Mouse (Mus musculus) heart, postnatal 10 days (tissue): Measurements from ENCODE around the gene Fbxw19. TPM values are rescaled to one million over a fixed set of nuclear protein-coding genes. Genes with fewer than 3 reads are reported as not detected.
"Not testable (repeated sequence)": the region's sequence is repeated elsewhere in the genome, so short reads cannot be mapped to it uniquely, and the experiment has no call there.

ENCODE experiments used
- DNase-seq, 2 experiments: peaks; one replicate each; pipeline ENCODE4 v3.0.0; 2021
- intact Hi-C: fragments of 180-260 bp; cut with DNase I; formaldehyde crosslinking; loops from one replicate; pipeline ENCODE4 v1.15.1; 2025
- total RNA-seq, 2 experiments: library from RNA; stranded (reverse); gene quantifications; 2 replicates each; pipeline ENCODE4 v1.2.3; 2021

The Fbxw19 gene
- total RNA-seq = not detected

DNA sequence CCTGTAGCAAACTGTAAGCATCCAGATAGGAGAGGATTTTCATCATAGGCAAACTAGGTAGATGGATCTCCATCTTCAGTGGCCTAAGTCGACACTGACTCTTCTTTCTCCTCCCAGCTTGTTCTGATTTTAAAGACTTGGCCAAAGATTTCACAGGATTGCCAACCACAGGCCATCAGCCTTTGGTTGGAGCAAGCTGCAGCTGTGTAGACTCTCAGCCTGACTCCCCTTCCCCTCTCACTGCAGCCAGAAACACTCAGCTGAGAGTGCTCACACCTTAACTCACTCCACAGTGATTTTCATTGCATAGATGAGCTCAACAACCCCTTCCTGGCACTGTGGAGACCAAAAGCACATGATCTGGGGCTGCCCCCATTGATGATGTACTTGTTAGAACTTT lies at the start of gene Fbxw19:
TSS of gene Fbxw19 (minus strand) at position 101 of the 400 bp plus-strand sequence.
- intact Hi-C loops, DNase-seq: not testable (repeated sequence)

DNA sequence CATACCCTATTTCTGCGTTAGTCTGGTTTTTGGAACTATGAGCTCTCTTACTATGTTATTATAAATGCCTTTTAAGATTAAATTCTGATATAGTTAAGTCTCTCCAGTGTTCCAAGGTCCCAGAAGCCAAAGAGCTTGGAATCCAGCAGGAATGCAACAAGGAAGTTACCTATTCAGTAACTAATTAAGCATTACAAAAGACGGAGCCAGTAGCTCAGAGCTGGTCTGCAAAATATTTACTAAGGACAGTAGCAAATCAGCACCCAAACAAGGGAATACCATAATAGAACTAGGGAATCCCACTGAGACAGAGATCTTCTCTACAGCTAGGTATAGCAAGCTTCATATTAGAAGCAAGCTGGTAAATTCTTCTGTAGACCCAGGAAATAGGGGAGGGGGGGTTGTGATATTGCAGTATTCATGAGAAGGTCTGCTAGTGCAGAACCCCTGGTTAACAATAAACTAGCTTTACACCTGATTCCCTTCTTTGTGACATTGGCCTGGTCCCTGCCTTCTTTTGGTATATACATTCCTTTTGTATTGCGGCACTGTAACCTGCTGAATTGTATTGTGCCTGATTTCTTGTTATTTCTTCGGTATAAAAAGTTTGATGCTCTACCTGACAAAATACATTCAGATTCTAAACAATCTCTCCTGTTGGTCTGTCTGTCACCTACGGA lies 27.9 kb upstream of the Fbxw19 start:
- no peak for DNase-seq
- intact Hi-C loops = no loop called here

- DNase-seq = no peak
- intact Hi-C loops = loop anchor here (5.0 kb wide), 1 partner anchor 88 kb away; no protein-coding TSS in a partner anchor
Observed at GRCm38 (mm10) chr9:109449040-109449439, 46.6 kb downstream of the Fbxw19 start, which contains the start of gene Fbxw16. TSS of gene Fbxw16 (minus strand) at chr9:109449140.

- intact Hi-C loops = no loop called here
Observed at GRCm38 (mm10) chr9:109432956-109433355, 62.7 kb downstream of the Fbxw19 start.

More at GRCm38 (mm10) chr9:109432956-109433355, 62.7 kb downstream of the Fbxw19 start:
- no peak for DNase-seq

Other genes starting within 250 kb of the Fbxw19 start
- not detected for gene Fbxw14, start 208.2 kb downstream of the Fbxw19 start, total RNA-seq
- gene Fbxw28, start 156.2 kb downstream of the Fbxw19 start, total RNA-seq = not detected
- not detected for gene Fbxw22, start 91.6 kb downstream of the Fbxw19 start, total RNA-seq
- not detected for gene Fbxw16, start 46.7 kb downstream of the Fbxw19 start, total RNA-seq
- not detected for gene Fbxw15, start 72.4 kb upstream of the Fbxw19 start, total RNA-seq
- not detected for gene Fbxw24, start 130.2 kb upstream of the Fbxw19 start, total RNA-seq
- not detected for gene Fbxw25, start 168.8 kb upstream of the Fbxw19 start, total RNA-seq
- gene Fbxw18, start 206.8 kb upstream of the Fbxw19 start, total RNA-seq = not detected